Mouse (Mus musculus) ES-Bruce4 (cell line): Measurements from ENCODE around the gene Fam20c.

Source experiments
- CTCF ChIP-seq: IDR thresholded peaks from one replicate; pipeline ENCODE4 v1.8.1; 2011; ENCODE audit warnings: low read depth, low read length
- POLR2A ChIP-seq: IDR thresholded peaks from one replicate; pipeline ENCODE4 v1.8.1; 2011; ENCODE audit warnings: low read length; ENCODE audit not compliant: insufficient read depth

GRCm38 (mm10) chr5:138745378-138746099 is 8.8 kb upstream of the Fam20c start:
- TF ChIP-seq CTCF (no peak), POLR2A (no peak)
